16 mouse cellular contexts compared by ENCODE assay signal in genomic region chr11:31907650-31908049, GRCm38 (mm10). TPM values are rescaled to one million over a fixed set of nuclear protein-coding genes. Genes with fewer than 3 reads are reported as not detected.
DNase-seq lines count a peak whose midpoint lies in the region; ATAC-seq and TF ChIP-seq lines count a peak whose summit lies in the region.
"Had no signal": no experiment of that assay in that cellular context is flagged by ENCODE, and none has a peak within 500 bp of the region (broad histone marks: within the 10 kb centered on the region; RNA-seq: fewer than 3 reads in every experiment).

No protein-coding gene starts in this region.

- no peak for TF ChIP-seq CTCF in hindbrain, postnatal 0 days (IDR thresholded peaks at IDR 0.05; ENCODE audit: low read depth)

- no peak overlapping the region for H3K4me3 ChIP-seq in hindbrain, postnatal 0 days (ENCODE audit: low read length)
- no peak overlapping the region for H3K4me3 ChIP-seq in hindbrain, embryonic 13.5 days
- H3K4me3 ChIP-seq: embryonic facial prominence, embryonic 13.5 days; stomach, embryonic 15.5 days had no signal

- no peaks in the 10 kb centered on the region for H3K36me3 ChIP-seq in hindbrain, postnatal 0 days (ENCODE audit: insufficient read depth, low read length)
- H3K36me3 ChIP-seq in hindbrain, embryonic 13.5 days: no peaks in the 10 kb centered on the region
- H3K36me3 ChIP-seq: embryonic facial prominence, embryonic 13.5 days; stomach, embryonic 15.5 days had no signal

- WGBS in hindbrain, postnatal 0 days: 33% methylated on average over 1 of the region's 1 CpGs
- WGBS in hindbrain, embryonic 13.5 days: 58% methylated on average over 1 of the region's 1 CpGs
- WGBS in large intestine, adult 2 months: 5% methylated on average over 1 of the region's 1 CpGs

- H3K9me3 ChIP-seq in hindbrain, postnatal 0 days (ENCODE audit: low read length): no peaks in the 10 kb centered on the region
- no peaks in the 10 kb centered on the region for H3K9me3 ChIP-seq in hindbrain, embryonic 13.5 days
- H3K9me3 ChIP-seq: embryonic facial prominence, embryonic 13.5 days; stomach, embryonic 15.5 days had no signal

- no peaks in the 10 kb centered on the region for H3K27me3 ChIP-seq in hindbrain, postnatal 0 days (ENCODE audit: insufficient read depth, low read length)
- H3K27me3 ChIP-seq in hindbrain, embryonic 13.5 days: no peaks in the 10 kb centered on the region
- H3K27me3 ChIP-seq: embryonic facial prominence, embryonic 13.5 days; stomach, embryonic 15.5 days had no signal

- intact Hi-C loops in gastrocnemius, postnatal 36 days (cut with DNase I): no loop called here

- no peak overlapping the region for H3K4me2 ChIP-seq in hindbrain, postnatal 0 days (ENCODE audit: low read depth, low read length)
- H3K4me2 ChIP-seq in hindbrain, embryonic 13.5 days: no peak overlapping the region
- H3K4me2 ChIP-seq: embryonic facial prominence, embryonic 13.5 days; stomach, embryonic 15.5 days had no signal

- peak; percentile 30 for DNase-seq in gastrocnemius, adult 18-20 months (ENCODE audit: low spot score)
- DNase-seq in gastrocnemius, postnatal 36 days: no peak
- DNase-seq in hindbrain, postnatal 0 days (ENCODE audit: low spot score): peak; percentile 31
- DNase-seq in brain, adult 2 months (ENCODE audit: low read depth, low spot score): peak; percentile 50
- DNase-seq in large intestine, adult 2 months (ENCODE audit: low read depth, low spot score): peak; percentile 57
- no peak for DNase-seq in spleen, adult 12 weeks (ENCODE audit: low spot score)
- DNase-seq in thymus, postnatal 14 days: no peak
- DNase-seq: cerebellum, postnatal 36 days; lung, adult 2 months; right cerebral cortex, postnatal 25 days had no signal

- H3K9ac ChIP-seq in hindbrain, postnatal 0 days (replicated peaks; ENCODE audit: low read length): no peak overlapping the region
- H3K9ac ChIP-seq in hindbrain, embryonic 13.5 days: no peak overlapping the region
- H3K9ac ChIP-seq: embryonic facial prominence, embryonic 13.5 days; stomach, embryonic 15.5 days had no signal

- peak overlapping the region; percentile 32; the same call in 1 of the 2 replicates for H3K27ac ChIP-seq in hindbrain, postnatal 0 days
- no peak overlapping the region for H3K27ac ChIP-seq in hindbrain, embryonic 13.5 days
- H3K27ac ChIP-seq: embryonic facial prominence, embryonic 13.5 days; stomach, embryonic 15.5 days had no signal

- ATAC-seq in hindbrain, postnatal 0 days: no peak
- no peak for ATAC-seq in hindbrain, embryonic 13.5 days (ENCODE audit: low FRiP score)
- ATAC-seq: inflammation-experienced regulatory T-cells, adult 6 months had no signal

- H3K4me1 ChIP-seq in hindbrain, postnatal 0 days (ENCODE audit: insufficient read depth, low read length): 0 out of 2 replicates have a peak, but pooled peaks cover 3% of the 10 kb centered on the region
- H3K4me1 ChIP-seq in hindbrain, embryonic 13.5 days (replicated peaks): no peaks in the 10 kb centered on the region; the same call in 1 of the 2 replicates
- H3K4me1 ChIP-seq: embryonic facial prominence, embryonic 13.5 days; stomach, embryonic 15.5 days had no signal

RNA-seq across cellular contexts. Expression of gene Cpeb4, which starts 35.6 kb away (rescaled TPM):
- 100 to 1,000 TPM in 1 of 2 experiments, 10 to 100 TPM in 1; 98.3 to 115 TPM for total RNA-seq in gastrocnemius, adult 18-20 months (2021)
- 10 to 100 TPM; 69.8 to 83.8 TPM for total RNA-seq in gastrocnemius, postnatal 36 days (2021)
- total RNA-seq in hindbrain, postnatal 0 days (2014; rRNA removed): 75.7 and 75.8 TPM in 2 replicates
- 15.3 and 15.8 TPM in 2 replicates for polyA plus RNA-seq in hindbrain, postnatal 0 days (2015; fragmentation: Nextera tagmentation; extraction: Ambion mirVana)
- 16.0 and 16.1 TPM in 2 replicates for polyA plus RNA-seq in hindbrain, embryonic 13.5 days (2015; fragmentation: Nextera tagmentation; extraction: Ambion mirVana)
- polyA plus RNA-seq in large intestine, adult 2 months (2012; rRNA removed): 5.0 and 9.9 TPM in 2 replicates

RNA-seq across cellular contexts. Expression of gene 4930524B15Rik, which starts 57.7 kb away (rescaled TPM):
- total RNA-seq in gastrocnemius, adult 18-20 months (2021): not detected
- not detected for total RNA-seq in gastrocnemius, postnatal 36 days (2021)
- 0.42 and 1.4 TPM in 2 replicates for total RNA-seq in hindbrain, postnatal 0 days (2014; rRNA removed)
- 0.34 and 0.50 TPM in 2 replicates for polyA plus RNA-seq in hindbrain, postnatal 0 days (2015; fragmentation: Nextera tagmentation; extraction: Ambion mirVana)
- 0.16 and 0.22 TPM in 2 replicates for polyA plus RNA-seq in hindbrain, embryonic 13.5 days (2015; fragmentation: Nextera tagmentation; extraction: Ambion mirVana)
- not detected in 2 replicates for polyA plus RNA-seq in large intestine, adult 2 months (2012; rRNA removed)
- total RNA-seq: layer of hippocampus, adult 18-20 months; megakaryocyte-erythroid progenitor cell, adult 5-6 weeks had no signal
- polyA plus RNA-seq: inflammation-experienced regulatory T-cells, adult 6 months; stomach, embryonic 15.5 days had no signal

Comparison
In these comparisons a context has a peak if more than half of its experiments do, and no peak if none do; other contexts are left out.
1. DNase-seq: peak in gastrocnemius, adult 18-20 months (single experiment), hindbrain, postnatal 0 days (single experiment), brain, adult 2 months (single experiment) and large intestine, adult 2 months (single experiment); none in gastrocnemius, postnatal 36 days (0 of 2), spleen, adult 12 weeks (single experiment) and thymus, postnatal 14 days (single experiment).